Mouse (Mus musculus): ENCODE measurements around the gene Slc3a2. TPM values are rescaled to one million over a fixed set of nuclear protein-coding genes. Genes with fewer than 3 reads are reported as not detected.

The Slc3a2 gene
- 32.8 and 41.0 TPM in 2 replicates for polyA plus RNA-seq (2012; ENCODE audit: insufficient read depth, insufficient read length, missing spikeins)

DNA sequence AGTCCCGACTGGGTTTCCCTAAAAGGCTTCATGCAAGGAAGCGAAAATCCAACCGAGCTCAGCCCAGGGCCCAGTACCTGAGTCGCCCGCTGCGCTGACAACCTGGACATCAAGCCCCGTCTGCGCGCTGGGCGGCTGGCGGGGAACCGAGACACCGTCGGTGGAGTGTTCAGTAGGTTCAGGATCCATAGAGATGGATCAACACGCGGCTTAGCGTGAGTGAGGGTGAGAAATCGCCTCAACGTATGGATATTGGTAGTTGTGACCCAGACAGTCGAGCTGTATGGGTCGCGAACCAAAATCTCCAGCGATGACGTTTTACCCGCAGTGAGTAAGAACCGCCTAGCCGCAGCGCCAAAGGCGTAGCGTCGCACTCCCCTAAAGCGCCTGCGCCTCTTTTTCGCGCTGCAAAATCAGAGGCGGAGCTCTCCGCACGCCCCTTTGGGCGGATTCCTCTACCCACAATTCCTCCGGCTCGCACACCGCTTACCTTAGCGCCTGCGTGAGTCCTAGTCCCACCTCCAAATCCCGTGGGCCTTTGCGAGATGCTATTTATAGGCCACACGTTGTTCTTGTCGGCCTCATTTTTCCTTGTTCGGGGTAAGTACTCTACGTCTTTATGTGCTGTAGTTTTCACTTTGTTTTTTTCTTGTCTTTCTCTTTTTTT, at the start of gene Slc3a2:
TSS of gene Slc3a2 (minus strand) at position 463 of the 667 bp plus-strand sequence.
- Histone ChIP-seq H3K4me3 (ENCODE audit: insufficient read depth, low read depth, low read length) (peak within 1 kb of the TSS; percentile 74), H3K27ac (replicated peaks; ENCODE audit: low read depth, low read length) (peak within 1 kb of the TSS; percentile 79), H3K4me1 (ENCODE audit: control insufficient read depth, insufficient read depth, insufficient read length, low read length) (no peaks in the 10 kb centered on the region)

DNA sequence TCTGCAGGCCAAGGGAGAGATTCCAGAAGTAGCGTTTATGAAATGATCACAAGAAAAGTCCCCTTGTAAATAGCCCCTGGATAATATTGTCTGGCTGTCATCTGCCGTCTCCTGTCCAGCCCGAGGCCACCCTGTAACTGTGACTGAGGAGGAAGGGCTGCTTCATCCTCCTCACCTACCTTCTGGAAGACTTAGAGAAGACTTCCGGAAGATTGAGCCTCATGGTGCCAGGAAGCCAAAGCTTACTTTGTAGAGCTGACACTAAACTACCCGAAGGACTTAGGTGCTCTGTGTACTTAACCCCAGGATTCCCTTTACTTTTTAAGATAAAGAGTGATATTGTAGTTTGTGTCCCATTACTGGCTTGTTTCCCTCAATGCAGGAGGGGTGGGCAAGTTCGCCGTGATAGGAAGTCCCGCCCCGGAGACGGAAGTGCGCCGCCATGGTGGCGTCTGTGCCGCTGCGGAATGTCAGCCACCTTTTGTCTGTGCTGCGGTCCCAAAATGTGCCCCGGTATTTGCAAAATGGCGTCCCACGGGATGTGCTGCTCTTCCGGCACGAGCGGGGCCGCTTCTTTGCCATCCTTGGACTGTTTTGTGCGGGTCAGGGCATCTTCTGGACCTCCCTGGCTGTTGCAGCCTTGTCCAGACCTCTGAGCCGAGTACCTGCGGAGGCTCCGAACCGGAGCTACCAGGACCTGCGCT, 47.5 kb upstream of the Slc3a2 start, which contains the start of gene Tmem223:
TSS of gene Tmem223 (plus strand) at position 430 of the 704 bp plus-strand sequence.
- peak within 1 kb of the TSS; percentile 70 for H3K27ac ChIP-seq (replicated peaks; ENCODE audit: low read depth, low read length)
- peaks cover 14% of the 10 kb centered on the region for H3K4me1 ChIP-seq (ENCODE audit: control insufficient read depth, insufficient read depth, insufficient read length, low read length)
- peak within 1 kb of the TSS; percentile 87 for H3K4me3 ChIP-seq (ENCODE audit: insufficient read depth, low read depth, low read length)

DNA sequence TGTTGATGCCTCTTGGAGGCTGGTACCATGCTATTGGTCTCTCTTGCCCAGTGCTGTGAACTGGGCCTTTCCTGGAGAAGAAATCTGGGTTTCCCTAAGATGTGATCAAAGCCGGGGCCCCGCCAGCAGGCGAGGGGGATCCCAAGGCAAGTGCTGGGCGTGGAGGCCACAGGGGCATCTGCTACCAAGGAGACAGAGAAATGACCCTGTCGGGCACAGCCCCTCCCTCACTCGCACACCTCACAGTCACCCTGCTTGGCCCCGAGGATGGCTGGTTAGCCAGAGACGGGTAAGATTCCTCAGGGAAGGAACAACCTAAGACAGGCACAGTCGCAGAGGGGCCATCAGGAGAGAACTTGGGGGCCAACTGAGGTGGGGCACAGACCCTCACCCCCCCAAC, 42.4 kb upstream of the Slc3a2 start:
- Histone ChIP-seq H3K27ac (replicated peaks; ENCODE audit: low read depth, low read length) (no peak overlapping the region), H3K4me1 (ENCODE audit: control insufficient read depth, insufficient read depth, insufficient read length, low read length) (peaks cover 4% of the 10 kb centered on the region; the same call in 1 of the 2 replicates), H3K4me3 (ENCODE audit: insufficient read depth, low read depth, low read length) (no peak overlapping the region)

DNA sequence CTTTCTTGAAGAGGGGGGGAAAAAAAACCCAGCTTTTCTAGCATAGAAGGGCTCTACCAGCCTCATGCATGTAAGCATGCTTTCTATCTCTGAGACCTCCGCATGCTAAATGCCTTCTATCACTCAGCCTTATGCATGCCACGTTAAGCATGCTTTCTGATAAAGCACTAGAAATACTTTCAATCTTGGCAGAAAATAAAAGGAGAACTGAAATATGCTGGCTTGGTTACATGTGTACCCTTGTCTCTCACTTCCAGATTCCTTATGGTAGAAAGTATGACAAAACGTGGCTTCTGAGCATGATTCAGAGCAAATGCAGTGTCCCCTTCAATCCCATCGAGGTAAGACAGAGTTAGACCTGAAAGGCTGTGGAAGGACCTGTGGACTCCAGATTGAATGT, 40.1 kb upstream of the Slc3a2 start:
- H3K27ac ChIP-seq (replicated peaks; ENCODE audit: low read depth, low read length) = no peak overlapping the region
- H3K4me3 ChIP-seq (ENCODE audit: insufficient read depth, low read depth, low read length) = no peak overlapping the region
- H3K4me1 ChIP-seq (ENCODE audit: control insufficient read depth, insufficient read depth, insufficient read length, low read length) = peaks cover 4% of the 10 kb centered on the region; the same call in 1 of the 2 replicates

DNA sequence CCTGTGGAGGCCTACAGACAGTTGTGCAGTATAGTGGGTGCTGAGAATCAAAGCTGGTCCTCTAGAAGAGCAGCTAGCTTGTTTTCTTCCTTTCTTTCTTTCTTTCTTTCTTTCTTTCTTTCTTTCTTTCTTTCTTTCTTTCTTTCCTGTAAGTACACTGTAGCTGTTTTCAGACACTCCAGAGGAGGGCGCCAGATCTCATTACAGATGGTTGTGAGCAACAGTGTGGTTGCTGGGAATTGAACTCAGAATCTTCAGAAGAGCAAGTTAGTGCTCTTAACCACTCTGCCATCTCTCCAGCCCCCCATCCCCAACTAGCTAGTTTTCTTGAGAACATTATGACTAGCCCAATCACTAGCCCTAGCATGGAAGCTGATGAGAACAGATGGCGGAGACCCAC, 37.6 kb upstream of the Slc3a2 start:
- Histone ChIP-seq H3K27ac (replicated peaks; ENCODE audit: low read depth, low read length) (no peak overlapping the region), H3K4me3 (ENCODE audit: insufficient read depth, low read depth, low read length) (no peak overlapping the region), H3K4me1 (ENCODE audit: control insufficient read depth, insufficient read depth, insufficient read length, low read length) (peaks cover 9% of the 10 kb centered on the region)

DNA sequence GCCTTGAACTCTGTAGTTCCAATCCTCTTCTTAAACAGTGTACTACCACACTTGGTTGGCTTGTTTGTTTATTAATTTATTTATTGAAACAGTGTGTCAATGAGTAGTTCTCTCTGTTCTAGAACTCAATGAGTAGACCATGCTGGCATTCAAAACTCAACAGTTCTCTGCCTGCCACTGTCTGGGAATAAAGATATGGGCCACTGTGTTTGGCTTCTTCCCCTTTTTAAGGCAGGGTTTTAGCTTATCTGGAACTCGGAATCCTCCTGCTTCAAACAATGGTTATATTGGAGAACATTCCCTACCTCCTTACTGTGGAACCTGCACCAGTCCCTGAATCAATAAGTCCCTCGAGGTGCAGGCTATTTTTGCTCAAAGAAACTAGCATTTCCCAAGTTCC, 35.7 kb upstream of the Slc3a2 start:
- H3K27ac ChIP-seq (replicated peaks; ENCODE audit: low read depth, low read length) = no peak overlapping the region
- H3K4me1 ChIP-seq (ENCODE audit: control insufficient read depth, insufficient read depth, insufficient read length, low read length) = peaks cover 14% of the 10 kb centered on the region
- H3K4me3 ChIP-seq (ENCODE audit: insufficient read depth, low read depth, low read length) = no peak overlapping the region

DNA sequence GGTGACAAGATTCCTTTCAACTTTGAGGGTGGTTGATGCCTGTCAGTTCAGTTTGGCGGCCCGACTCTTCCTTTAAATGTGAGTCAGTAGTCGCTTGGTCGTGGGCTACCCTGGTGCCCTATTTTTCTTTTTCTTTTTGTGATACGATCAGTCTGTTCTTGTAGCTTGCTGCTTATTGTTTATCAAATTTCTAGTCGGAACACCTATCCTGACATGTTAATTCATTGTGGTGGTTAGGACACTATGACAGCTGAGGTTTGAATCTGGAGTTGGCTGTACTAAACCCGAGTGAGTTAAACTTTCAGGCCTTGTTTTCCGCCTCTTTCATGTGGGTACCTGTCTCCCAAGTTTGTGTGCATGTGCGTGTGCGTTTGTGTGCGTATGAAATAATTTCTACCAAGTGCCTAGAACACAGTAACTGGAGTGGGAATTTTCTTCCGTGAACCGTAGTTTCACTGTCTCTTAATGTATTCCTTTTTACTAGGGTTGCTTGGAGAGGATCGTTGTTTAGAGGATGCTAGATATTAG, 34.4 kb upstream of the Slc3a2 start:
- H3K4me1 ChIP-seq (ENCODE audit: control insufficient read depth, insufficient read depth, insufficient read length, low read length) = peaks cover 14% of the 10 kb centered on the region
- peak overlapping the region; percentile 98 for H3K4me3 ChIP-seq (ENCODE audit: insufficient read depth, low read depth, low read length)
- H3K27ac ChIP-seq (replicated peaks; ENCODE audit: low read depth, low read length) = peak overlapping the region; percentile 77; the same call in 1 of the 2 replicates

DNA sequence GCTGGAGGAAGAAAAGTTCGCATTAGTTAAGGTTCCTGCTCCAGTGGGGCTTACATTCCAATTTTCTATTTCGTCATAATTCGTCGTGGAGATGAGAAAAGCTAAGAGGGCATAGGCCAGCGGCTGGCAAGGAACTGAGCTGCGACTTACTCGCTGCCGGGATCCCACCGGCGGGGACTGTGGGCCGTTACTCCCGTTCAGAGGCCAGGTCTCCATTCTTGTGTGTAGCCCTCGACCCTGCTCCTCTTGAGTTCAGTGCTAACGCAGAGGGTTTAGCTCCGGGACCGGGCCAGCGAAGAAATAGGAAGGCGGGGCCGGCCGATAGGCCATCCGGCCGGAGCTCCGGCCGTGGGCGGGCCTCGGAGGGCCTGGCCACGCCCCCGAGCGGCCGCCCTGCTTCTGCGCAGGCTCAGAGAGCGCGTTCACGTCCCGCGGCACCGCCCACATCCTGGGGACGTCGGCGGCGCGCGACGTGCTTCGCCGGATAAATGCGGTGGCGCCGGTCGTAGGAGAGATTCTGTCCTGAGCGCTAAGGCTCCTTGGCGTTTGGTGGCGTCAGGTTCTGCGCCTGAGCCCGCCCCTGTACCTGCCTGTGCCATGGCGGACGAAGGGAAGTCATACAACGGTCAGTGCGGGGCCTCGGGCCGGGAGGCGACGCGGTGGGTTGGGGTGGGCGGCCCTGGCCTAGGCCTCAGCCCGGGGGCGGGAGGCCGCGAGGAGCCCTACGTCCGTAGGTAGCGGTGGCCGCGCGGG, 33.6 kb upstream of the Slc3a2 start, which contains the start of gene Nxf1:
TSS of gene Nxf1 (plus strand) at position 439 of the 753 bp plus-strand sequence.
- peaks cover 14% of the 10 kb centered on the region for H3K4me1 ChIP-seq (ENCODE audit: control insufficient read depth, insufficient read depth, insufficient read length, low read length)
- peak within 1 kb of the TSS; percentile 98 for H3K27ac ChIP-seq (replicated peaks; ENCODE audit: low read depth, low read length)
- H3K4me3 ChIP-seq (ENCODE audit: insufficient read depth, low read depth, low read length) = peak within 1 kb of the TSS; percentile 99

DNA sequence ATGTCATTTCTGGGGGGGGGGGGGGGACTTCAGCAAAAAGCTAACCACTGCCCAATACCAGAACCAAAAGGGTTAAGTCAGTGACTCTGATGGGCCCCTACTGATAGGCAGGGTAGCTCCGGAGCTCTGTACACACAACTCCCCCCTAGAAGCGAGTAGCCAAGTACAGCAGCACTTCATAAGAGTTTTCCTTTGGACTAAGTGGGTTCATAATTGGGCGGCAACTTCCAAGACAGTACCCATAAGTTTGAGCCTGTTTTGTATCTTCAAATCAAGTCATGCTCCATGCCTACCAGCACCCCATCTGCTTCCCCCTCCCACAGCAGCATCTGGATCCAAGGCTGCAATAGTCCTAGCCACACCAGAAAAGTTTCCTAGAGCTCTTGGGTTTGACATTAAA, 32.5 kb upstream of the Slc3a2 start:
- H3K27ac ChIP-seq (replicated peaks; ENCODE audit: low read depth, low read length) = 0 out of 2 replicates have a peak overlapping the region, but pooled peaks have one; percentile 23
- H3K4me1 ChIP-seq (ENCODE audit: control insufficient read depth, insufficient read depth, insufficient read length, low read length) = peaks cover 14% of the 10 kb centered on the region
- peak overlapping the region; percentile 26 for H3K4me3 ChIP-seq (ENCODE audit: insufficient read depth, low read depth, low read length)

DNA sequence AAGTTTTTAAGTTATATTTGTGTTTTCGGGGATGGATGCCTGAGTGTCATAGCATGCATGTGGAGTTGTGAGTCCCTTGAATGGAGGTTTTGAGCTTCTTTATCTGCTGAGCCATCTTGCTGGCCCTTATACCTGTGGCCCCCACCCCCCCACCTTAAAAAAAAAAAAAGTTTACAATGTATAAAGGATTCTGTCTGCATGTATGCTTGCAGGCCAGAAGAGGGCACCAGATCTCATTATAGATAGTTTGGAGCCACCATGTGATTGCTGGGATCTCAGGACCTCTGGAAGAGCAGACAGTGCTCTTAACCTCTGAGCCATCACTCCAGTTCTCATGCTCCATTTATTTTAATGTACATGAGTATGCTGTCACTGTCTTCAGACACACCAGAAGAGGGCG, 24.2 kb upstream of the Slc3a2 start:
- Histone ChIP-seq H3K4me1 (ENCODE audit: control insufficient read depth, insufficient read depth, insufficient read length, low read length) (peaks cover 4% of the 10 kb centered on the region), H3K27ac (replicated peaks; ENCODE audit: low read depth, low read length) (no peak overlapping the region), H3K4me3 (ENCODE audit: insufficient read depth, low read depth, low read length) (no peak overlapping the region)

DNA sequence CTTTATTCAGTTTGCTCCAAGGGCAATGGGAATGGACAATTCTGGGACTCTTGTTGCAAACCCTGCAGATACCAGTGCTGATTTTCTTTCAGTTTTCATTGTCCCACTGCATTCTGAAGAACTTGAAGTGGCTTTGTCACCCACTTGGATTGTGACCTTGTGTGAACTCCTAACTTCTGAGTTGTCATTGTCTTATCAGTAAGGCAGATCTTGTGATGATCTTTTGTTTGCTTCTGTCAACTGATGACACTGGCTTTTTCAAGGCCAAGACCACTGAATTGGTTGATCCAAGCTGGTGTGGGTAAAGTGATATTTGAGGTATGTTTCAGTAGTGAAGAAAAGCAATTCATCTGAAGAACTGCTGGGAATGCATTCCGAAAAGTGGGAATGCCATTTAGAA, 22.2 kb upstream of the Slc3a2 start:
- H3K27ac ChIP-seq (replicated peaks; ENCODE audit: low read depth, low read length) = no peak overlapping the region
- peaks cover 6% of the 10 kb centered on the region for H3K4me1 ChIP-seq (ENCODE audit: control insufficient read depth, insufficient read depth, insufficient read length, low read length)
- H3K4me3 ChIP-seq (ENCODE audit: insufficient read depth, low read depth, low read length) = no peak overlapping the region

DNA sequence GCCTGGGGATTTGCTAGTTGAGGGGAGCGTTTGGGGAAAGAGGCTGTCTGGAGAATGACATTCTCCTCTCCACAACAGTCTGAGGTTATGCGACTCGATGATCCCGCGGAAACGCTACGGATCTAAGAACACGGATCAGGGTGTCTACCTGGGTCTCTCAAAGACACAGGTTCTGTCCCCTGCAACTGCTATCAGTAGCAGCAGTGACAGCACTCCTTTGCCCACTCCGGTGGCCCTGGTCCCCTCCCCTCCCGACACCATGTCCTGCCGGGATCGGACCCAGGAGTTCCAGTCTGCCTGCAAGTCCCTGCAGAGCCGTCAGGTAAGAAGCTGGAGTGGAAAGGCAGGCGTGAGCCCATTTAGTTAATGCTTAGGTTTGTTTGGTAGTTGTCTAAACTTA, 19.0 kb upstream of the Slc3a2 start:
- peaks cover 6% of the 10 kb centered on the region for H3K4me1 ChIP-seq (ENCODE audit: control insufficient read depth, insufficient read depth, insufficient read length, low read length)
- peak overlapping the region; percentile 74 for H3K27ac ChIP-seq (replicated peaks; ENCODE audit: low read depth, low read length)
- H3K4me3 ChIP-seq (ENCODE audit: insufficient read depth, low read depth, low read length) = peak overlapping the region; percentile 92

DNA sequence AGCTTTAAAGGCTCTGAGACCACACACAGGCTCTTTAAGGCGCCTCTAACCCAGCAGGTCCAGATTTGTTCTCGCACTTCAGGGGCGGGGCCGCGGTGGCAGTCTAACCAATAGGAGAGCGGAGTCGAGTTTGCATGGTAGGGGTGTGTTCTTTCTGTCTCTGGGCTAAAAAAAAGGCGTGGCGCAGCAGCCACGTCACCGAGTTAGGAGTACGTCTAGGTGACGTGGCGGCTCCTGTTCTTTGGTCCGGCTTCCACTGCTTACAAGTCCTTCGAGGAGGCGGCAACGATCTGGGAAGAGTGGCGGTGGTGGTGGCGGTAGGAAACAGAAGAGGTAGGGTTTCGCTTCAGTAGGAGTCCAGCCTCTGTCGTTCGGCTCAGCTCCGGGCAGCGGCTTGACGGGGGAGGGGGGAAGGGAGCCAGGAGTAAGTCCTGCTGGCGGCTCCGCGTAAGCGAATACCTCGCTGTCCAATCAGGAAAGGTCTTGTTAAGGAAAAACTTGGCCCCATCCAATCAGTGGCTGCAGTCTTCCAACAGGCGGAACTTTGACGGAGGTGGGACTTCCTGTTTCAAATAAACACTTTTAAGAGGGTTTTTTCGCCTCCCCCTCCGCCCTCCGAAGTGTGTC, 18.2 kb upstream of the Slc3a2 start, which contains the start of gene Stx5a:
TSS of gene Stx5a (plus strand) at position 171 of the 627 bp plus-strand sequence.
- peak within 1 kb of the TSS; percentile 99 for H3K27ac ChIP-seq (replicated peaks; ENCODE audit: low read depth, low read length)
- peaks cover 6% of the 10 kb centered on the region for H3K4me1 ChIP-seq (ENCODE audit: control insufficient read depth, insufficient read depth, insufficient read length, low read length)
- peak within 1 kb of the TSS; percentile 92 for H3K4me3 ChIP-seq (ENCODE audit: insufficient read depth, low read depth, low read length)

DNA sequence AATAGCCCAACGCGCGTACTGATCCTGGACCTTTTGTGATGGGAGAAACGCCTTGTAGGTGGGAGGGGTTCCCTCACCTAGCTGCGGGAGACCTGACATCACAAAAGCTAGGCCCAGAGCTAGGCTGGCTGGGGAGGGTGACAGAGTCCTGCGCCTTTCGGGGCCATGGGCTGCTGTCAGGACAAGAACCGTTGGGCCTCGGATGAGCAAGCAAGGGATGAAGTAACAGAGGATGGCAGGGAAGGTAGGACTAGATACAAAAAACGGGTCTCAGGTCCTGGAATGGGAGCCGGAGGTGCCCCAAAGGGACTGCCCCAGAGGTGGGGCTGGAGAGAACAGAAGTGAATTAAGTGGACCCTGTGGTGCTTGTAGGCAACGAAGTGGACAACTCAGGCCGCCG, 17.4 kb upstream of the Slc3a2 start, which contains the start of gene 1700092M07Rik:
TSS of gene 1700092M07Rik (plus strand) at position 116 of the 400 bp plus-strand sequence.
- peak within 1 kb of the TSS; percentile 99 for H3K27ac ChIP-seq (replicated peaks; ENCODE audit: low read depth, low read length)
- H3K4me3 ChIP-seq (ENCODE audit: insufficient read depth, low read depth, low read length) = peak within 1 kb of the TSS; percentile 92
- H3K4me1 ChIP-seq (ENCODE audit: control insufficient read depth, insufficient read depth, insufficient read length, low read length) = peaks cover 6% of the 10 kb centered on the region

Data from brown adipose tissue, adult 24 weeks (tissue).